Mouse (Mus musculus): ENCODE results near the gene Thbs2.

The Thbs2 gene

DNA sequence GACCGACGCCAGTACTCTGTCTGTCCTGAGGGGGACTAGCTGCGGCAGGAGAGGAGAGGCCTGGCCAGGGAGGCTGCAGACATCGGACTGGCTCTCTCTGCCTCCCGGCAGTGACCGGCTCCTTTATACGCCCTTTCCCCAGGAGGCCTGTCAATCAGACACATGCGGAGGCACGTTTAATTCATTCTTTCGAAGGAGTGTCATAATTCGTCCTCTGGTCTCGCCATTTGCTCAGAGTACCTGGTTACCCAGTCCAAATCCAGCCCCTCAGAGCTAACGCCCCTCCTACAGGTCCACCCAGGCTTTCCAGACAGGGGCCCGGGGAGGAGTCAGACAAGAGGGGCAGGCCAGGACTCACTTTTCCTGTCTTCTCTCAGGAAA, at the start of gene Thbs2:
Gene Thbs2 (minus strand): TSS at position 242 of the 381 bp plus-strand sequence.
- DNase-seq, result no peak

DNA sequence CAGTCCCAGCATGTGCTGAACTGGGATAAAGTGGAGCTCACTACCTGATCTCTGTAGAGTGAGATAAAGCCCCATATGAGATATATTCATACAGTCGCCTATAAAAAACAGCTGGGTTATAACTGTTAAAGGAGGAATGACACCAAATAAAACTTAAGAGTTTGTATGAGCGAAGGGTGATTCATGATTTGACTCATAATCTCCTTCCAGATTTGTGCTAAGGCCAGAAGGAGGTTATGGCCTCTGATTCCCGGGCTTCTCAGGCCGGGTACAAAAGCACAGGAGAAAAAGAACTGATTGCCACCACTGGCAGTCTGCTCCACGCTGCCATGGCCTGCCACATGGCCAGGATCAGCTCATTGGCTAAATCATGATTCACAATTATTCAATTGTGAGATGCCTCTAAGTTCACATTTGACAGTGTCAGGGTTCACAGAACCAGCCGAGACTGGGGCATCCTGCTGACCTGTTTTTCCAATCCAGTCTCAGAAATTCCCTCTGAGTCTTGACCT, 41.5 kb upstream of the Thbs2 start:
- DNase-seq, result no peak

DNA sequence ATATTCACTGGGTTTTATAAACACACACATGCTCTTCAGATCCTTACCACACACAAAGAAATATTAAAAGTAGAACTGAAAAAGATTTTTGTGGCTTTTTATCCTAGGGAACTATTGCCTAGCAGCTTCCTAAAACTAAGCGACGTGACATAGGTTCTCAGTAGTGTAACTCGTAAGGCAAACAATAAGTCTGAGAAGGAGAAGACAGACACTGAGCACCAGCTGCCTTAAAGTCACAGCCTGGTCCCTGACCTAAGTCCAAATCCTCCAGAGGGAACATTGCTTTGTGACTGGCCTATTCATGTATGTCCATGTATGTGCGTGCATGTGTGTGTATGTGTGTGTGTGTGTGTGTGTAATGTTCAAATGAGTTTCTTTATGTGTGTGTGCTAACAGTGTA, 40.3 kb upstream of the Thbs2 start:
- no peak for DNase-seq

DNA sequence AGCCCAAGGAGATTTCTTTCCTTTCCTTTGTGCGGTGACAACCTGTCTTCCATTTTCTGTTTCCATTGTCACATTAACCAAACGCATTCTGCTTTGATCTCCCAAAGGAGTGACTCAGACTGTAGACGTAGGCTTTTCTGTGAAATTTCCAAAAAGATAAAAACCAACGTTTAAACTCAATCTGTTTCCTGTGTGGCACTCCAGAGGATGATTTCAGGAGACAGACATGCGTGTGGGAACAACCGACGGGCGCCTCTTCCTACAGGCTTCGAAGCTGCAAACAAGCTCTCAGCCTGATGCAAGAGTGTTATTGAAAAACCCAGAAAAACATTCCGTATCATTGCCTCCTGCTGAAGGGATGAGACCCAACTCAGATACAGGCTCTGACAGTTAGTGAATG, 39.9 kb upstream of the Thbs2 start:
- DNase-seq, result no peak

DNA sequence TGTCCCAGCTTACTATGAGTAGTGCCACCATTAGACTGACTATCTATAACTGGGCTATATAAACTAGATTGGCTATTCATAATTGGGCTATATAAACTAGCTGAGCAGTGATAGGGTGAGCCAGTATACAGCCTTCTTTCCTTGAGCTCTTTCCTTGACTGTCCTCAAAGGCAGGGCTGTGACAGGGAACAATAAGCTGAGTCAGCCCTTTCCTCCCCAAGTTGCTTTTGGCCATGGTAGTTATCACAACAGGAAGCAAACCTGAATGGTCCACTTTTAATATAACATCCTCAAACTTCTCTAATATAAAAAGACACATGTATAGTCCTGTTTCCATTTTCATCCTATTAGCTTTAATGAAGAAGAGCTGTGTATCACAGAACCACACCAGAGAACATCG, 39.0 kb upstream of the Thbs2 start:
- no peak for DNase-seq

DNA sequence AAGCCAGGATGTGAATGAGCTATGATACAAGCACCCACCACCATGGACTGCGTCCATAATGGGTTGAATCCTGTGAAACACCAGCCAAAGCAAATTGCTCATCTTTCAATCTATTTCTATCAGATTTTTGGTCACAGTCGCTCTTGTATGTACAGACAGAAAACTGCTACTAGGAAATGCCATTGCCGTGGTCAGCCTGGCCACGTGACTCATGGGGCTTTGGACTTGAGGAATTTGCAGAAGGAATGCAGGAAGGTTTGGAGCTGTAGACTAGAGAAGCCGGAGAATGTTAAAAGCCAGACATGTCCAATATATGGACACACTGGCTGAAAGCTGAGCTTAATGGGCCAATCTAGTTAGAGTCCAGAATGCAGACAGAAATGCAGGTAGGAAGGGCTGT, 36.6 kb upstream of the Thbs2 start:
- DNase-seq, result no peak

DNA sequence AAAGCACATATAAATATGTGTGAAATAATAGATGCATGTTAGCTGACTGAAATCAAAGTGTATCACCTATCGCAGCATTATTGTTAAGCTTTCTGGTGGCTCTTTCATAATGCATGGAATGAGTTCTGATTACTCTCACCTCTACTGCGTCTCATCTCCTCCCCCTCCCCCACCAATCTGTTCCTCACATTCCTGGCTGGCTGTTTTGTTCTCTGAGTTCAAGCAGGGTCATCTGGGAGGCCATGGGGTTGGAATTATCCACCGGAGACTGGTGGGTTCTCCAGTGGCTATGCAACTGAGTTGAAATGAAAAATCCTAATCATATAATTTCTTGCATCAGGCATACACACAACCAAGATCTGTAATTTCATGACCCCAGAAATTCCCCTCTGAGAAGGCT, 33.4 kb upstream of the Thbs2 start:
- DNase-seq, result no peak

DNA sequence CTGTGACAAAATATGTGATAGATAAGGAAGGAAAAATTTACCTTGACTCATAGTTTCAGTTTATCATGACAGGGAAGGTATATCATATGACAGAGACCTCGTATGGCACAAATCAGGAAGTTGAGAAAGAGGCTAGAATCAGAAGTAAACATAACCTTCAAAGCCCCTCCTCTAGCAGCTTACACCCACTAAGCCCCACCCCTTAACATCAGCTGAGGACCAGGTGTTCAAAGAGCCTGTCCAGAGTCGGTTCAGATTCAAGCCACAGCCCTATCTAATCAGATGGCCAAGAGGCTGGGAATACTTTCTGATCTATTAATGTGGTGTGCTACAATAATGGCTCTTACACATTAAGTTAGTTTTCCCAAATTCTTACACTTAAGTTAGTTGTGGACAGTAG, 30.8 kb upstream of the Thbs2 start:
- no peak for DNase-seq

DNA sequence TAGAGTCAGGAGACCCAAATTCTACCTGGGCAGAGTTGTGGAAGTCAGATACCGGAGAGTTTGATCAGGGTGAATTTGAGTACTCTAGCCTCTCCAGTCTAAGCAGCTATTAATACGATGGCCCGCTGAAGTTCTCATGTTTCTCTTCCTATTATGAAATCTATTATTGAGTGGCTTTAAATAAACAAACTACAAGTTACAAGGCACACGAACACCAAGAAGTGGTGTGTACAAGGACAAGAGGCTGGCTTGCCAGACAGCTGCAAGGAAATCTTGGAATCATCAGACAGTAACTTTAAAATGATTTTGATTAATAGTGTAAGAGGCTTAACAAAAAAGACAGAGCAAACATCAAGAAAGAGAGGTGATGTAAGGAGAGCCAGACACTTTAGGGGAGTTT, 27.3 kb upstream of the Thbs2 start:
- no peak for DNase-seq

DNA sequence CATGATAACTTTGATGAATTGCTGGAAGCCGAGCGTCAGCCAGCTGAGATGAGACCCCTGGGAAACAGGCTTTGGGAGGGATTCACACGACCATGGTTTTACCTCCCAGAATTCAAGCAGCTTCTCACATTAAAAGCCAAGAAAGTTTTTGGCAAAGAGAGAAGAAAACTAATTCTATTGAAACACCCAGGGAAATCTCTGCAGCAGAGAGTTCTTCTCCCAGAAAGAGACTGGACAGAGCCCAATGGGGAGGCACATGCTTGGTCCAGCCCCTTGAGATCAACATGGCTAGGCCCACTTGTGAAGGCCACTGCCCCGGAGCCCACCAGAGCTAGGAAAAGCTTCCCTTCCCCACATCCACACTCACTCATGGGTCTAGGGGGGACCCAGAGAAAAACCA, 26.9 kb upstream of the Thbs2 start:
- DNase-seq, result no peak

DNA sequence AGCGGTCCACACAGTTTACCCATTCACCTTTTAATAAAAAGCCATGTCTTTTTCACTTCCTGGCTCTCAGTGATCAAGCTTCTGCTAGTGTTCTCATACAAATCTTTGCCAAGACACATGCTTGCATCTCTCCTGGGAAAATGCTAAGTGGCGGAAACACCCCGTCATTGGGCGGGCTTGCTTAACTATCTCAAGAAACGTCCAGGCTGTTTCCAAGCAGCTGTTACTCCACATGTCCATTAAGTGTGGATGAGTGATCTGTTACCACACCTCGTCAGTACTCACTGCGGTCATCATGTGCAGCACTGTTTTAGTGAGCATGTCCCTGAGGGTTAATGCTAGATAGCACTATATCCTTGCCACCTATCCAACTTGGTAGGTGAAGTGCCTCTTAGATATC, 26.2 kb upstream of the Thbs2 start:
- DNase-seq, result no peak

DNA sequence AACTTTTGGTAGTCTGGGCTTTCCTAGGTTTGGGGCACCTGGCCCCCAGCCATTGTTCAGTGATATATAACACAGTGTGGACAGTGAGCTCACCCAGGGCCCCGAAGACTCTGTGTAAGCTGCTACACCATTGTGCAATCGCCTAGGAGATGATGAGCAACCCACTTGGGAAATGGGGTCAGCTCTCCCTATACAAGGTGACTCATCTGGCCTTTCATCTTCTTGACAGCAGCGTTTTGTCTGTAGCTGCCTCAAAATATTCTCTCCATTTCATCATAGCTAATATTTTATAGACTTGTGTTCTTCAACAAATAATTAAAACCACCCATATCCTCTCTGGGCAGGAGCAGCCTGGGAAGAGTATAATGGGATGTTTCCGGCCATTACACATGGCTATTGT, 24.8 kb upstream of the Thbs2 start:
- no peak for DNase-seq

DNA sequence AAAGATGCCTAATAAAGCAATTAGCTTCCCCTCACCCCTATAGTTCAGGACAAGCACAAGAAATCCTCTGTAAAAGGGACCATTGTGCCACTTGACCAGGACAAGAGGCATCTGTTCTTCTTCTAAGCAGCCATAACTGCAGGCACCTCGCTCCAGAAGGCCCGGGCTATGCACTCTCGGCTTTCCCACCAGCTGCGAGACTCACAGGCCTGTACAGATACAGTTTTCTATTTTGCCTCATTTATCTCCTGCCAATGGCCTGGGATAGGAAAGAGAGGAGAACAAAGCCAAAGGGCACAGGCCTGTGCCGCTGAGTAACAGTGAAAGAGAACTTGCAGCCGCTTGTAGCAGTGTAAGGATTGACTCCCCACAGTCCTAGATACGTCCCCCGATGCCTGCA, 20.7 kb upstream of the Thbs2 start:
- DNase-seq, result no peak

DNA sequence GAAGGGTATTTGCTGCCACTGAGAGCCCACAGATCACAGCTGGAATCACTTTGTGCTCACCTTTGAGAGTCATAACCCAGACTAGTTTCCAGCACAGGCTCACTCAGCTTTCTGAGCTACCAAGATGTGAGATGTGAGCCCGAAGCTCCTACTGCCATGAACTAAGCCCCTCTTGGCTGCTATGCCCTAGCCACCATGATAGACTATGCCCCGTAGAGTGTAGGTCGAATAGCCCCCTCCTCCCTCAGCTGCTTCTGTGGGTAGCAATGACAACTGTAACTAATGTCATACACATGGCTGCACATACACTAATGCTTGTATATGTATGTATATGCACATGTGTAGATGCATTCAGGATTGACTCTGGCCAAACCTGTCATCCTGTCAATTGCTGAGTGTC, 20.3 kb upstream of the Thbs2 start:
- no peak for DNase-seq

DNA sequence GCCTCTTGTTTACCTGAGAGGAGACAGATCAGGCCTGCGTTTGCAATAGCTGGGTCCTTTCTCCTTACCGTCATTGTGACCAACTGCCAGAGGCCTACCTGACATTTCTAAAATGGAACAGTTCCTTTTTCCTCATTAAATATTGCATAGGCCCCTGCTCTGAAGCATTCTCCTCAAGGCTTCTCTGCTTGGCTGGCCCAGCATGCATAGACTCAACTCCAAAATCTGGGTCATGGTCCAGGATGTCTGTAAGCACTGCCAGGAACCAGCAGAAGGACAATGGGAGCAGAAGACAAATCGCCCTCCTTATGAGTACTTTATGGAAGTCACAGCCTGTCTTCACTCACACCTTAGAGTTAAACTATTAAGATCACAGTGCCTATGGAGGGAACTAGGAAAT, 17.7 kb upstream of the Thbs2 start:
- no peak for DNase-seq

DNA sequence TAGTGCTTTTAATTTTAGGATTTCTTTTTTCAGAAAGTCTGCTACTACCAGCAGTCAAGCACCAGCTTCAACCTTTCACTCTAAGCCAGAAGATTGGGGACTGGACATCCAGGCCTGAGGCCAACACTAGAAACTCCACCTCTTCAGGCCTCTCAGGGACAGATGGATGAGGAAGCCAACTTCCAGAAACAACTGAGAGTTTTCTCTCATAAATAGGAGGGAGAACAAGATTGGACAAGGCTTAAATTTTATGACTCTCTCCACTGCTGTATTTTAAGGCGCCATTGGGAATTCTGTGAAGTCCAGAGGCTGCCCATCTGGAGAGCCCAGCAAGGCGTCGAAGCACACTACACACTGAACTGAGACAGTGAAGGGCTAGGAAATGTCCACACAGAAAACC, 17.0 kb upstream of the Thbs2 start:
- no peak for DNase-seq

DNA sequence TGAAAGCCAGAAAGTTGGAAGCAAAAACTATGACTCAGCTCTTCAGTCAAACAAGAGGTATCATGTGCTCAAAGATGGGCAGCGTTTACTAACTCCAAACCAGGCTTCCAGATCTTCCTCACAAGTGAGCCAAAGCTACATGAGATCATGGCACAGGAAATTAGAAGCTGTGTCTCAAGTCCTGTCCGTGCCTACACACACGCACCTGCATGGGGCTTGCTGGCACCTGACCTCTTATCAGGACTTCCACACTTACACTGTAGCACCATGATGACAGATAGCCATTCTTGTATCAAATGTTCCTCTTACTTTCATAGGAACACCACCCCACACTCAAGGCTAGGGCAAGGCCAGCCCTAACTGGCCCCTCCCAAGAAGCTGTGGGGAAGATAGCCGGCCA, 12.0 kb upstream of the Thbs2 start:
- no peak for DNase-seq

DNA sequence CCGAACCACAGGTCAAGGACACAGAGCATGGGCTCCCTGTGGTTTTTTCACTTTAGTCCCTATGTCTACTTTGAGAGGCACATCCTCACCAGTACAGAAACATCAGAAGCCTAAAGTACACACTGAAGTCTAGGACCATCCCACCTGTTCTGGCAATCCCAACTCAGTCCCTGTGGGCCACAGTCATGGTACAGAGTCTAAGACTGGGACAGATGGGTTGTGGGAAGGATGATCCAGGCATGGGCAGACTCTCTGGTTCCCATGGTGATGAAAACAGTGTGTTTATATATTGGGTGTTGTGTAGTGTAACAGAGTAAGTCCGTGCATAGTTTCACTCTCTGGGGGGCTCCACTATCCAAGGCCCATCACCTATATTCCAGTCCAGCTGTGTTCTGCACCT, 11.4 kb upstream of the Thbs2 start:
- DNase-seq, result no peak

DNA sequence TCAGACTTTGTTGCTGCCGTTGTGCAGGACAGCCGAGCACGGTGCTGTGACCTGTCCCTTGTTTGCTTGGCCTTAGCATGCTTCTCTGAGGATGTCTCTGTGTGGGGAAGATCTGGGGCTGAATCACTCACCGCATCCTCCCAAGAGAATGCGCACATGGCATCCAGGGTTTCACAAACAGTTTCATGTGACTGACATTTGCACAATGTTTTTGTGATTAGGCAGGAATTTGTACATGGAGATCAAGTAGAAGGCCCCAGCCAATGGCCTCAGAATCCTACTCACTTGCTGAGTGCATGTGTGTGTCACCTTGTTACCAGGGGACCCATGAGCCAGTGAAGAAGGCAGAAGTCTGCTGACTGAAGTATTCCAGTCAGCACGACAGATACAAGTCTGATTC, 9.7 kb upstream of the Thbs2 start:
- no peak for DNase-seq

DNA sequence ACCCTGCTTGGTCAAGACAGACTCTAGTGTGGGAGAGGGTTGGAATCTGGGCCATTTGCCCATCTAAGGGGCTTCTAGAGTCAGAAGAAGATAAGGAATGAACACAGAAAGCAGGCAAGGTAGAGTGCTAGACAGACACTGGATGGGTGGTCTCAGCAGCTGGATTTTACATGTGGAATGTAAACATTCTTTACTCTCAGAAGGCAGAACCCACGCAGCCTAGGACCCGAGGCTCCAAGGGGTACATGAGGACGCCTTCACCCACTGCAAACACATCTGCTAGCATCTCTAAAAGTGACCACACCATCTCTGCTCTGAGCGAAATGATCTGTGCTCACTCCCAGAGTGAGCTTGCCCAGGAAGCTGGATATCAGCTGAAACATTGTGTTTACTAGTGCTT, 9.2 kb upstream of the Thbs2 start:
- DNase-seq, result no peak

DNA sequence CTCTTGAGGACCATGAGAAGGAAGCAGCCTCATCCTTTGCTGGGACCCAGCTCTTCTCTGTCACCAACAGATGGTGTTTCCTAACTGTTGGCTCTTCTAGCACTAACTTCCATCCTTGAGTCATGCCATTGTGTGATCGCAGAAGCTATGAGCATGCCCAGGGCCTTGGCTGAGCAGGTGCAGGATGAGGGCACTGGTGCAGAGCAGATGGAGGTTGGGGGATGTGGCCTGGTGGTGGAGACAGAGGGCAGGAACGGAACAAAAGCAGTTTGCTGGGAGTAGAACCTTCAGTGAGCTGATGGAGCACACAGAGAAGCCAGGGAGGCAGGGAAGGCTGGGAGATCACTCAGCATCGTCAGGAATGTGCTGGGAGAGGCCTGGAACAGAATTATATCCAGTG, 8.7 kb upstream of the Thbs2 start:
- no peak for DNase-seq

DNA sequence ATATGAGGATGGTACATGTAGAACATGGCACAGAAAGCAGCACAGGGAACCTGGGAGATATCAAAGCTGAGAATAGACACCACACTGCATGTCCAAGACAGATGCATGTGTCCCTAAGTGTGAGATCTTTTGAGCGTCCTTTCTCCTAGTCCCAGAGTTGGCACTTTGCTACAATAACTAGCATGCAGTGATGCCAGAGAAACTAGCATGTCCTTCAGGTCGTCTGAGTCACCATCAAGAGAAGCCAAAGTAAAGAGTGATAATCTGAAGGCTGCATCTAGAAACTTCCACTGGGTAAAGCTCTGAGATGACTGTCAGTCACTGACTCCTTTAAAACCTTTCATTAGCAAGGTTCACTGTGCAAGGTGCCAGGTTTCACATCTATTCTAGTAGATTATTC, 7.9 kb upstream of the Thbs2 start:
- no peak for DNase-seq

DNA sequence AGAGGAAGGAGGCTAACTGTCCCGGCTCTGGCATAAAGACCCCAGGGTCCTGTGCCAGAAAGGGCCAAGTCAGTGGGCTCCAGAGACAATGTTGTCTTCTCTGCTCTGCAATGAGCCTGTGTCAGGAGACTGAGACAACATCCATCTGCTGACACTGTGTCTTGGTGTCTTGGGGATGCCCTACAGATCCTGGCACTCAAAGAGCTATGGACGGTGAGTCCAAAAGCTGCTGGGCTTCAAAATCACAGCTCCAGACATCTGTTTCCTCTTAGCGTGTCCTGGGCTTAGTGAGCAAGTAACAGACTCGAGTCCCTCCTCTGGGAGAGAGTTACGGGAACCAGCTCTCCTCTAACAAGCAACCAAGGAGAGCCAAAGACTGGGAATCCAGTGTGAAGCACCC, 6.2 kb upstream of the Thbs2 start:
- DNase-seq, result no peak

DNA sequence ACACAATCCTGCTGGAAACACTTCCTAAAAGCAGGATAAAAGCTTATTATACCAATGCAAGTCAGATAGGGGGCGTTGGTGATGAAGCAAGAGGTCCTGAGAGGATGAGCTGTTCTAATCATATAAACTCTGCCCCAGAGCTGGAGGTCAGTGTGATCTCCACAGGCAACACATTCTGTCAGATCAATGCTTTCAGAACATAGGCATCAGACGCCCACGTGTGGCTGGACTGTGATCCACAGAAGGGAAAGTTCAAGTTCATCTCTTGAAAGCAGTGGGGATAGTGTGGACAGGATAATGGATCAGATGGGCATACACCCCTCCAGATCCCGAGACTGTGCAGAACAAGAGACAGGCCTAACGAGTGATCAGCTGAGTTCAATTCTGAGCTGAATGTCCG, 4.2 kb upstream of the Thbs2 start:
- DNase-seq, result no peak

DNA sequence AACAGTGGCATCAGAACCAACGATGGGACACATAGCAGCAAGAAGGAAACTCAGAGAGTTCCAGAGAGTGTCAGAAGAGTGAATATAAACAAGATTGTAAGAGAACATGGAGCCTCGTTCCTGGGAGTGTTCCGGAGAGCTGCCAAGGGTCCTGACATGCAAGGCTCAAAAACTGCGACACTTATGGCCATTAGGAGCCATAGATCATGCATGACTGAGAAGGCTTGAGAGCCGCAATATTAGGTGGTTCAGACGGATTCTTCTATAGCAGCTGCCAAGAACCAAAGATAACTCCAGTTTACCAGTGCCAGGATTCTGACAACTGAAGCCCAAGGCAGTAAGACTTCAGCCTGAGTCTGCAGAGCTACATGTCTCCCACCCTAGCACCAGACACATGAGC, 3.1 kb upstream of the Thbs2 start:
- no peak for DNase-seq

DNA sequence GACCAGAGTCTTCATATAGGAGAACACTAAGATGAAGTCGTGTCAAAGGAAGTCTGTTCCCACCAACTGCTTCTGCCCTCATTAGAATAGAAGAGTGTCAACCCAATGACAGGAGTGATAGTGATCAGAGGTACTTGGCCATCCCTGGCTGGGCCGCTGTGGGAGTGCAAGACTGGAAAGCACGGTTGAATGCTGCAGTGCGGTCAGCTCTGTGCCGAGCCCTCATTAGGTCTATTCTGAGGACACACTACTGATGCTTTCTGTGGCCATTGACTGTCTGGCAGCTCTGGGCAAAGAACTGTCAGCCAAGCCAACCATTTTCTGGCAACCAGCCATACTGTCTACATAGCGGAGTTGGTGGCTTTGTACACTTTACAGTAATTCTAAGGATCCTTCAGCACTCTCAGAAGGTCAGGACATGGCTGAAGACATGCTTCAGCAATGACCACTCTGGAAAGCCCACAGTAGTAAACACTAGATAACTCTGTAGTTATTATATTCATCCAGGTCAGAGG, 2.3 kb upstream of the Thbs2 start:
- DNase-seq, result no peak
